Mouse (Mus musculus) olfactory bulb, adult 2 months (tissue): ENCODE data around the gene Ttc14. TPM values are rescaled to one million over a fixed set of nuclear protein-coding genes. Genes with fewer than 3 reads are reported as not detected.

Experiments
- H3K27ac ChIP-seq: fragments of 200-500 bp; 2 replicates; pipeline ENCODE4 v1.5.1; 2012; ENCODE audit warnings: low read depth, low read length; ENCODE audit not compliant: insufficient read depth
- H3K4me1 ChIP-seq: fragments of 200-500 bp; 2 replicates; pipeline ENCODE4 v1.6.1; 2012; ENCODE audit warnings: low read length; ENCODE audit not compliant: control insufficient read depth, insufficient read depth
- H3K4me3 ChIP-seq: fragments of 200-500 bp; 2 replicates; pipeline ENCODE4 v1.5.1; 2012; ENCODE audit warnings: mild to moderate bottlenecking, low read depth, low read length, moderate library complexity; ENCODE audit not compliant: insufficient read depth
- CTCF ChIP-seq: fragments of 200-500 bp; IDR thresholded peaks from 2 replicates; pipeline ENCODE4 v1.5.1; 2012; ENCODE audit warnings: low read depth, mild to moderate bottlenecking, low read length, moderate library complexity; ENCODE audit not compliant: insufficient read depth
- POLR2A ChIP-seq: fragments of 200-500 bp; IDR thresholded peaks from 2 replicates; pipeline ENCODE4 v1.6.1; 2012; ENCODE audit warnings: mild to moderate bottlenecking, low read depth, low read length, moderate library complexity; ENCODE audit not compliant: insufficient read depth
- WGBS: fragments of 180-500 bp; shearing (Covaris S2); methylation state at CpG from one replicate; pipeline ENCODE4 v1.1.7; 2018; 5-methylcytosine and 5-hydroxymethylcytosine counted together
- polyA plus RNA-seq: library from polyadenylated mRNA; stranded (reverse); fragments of >200 nt; gene quantifications from 2 replicates; pipeline ENCODE4 v1.2.4, GENCODE M21; 2012; ENCODE audit warnings: low replicate concordance; ENCODE audit not compliant: missing spikeins, insufficient read depth, insufficient read length

Ttc14 gene
- 31.3 TPM in 1 of 2 replicates, not detected in the other for polyA plus RNA-seq

GRCm38 (mm10) chr3:33799617-33800512 lies at the start of gene Ttc14:
Gene Ttc14 (plus strand): TSS chr3:33799832.
- Histone ChIP-seq H3K27ac (peak within 1 kb of the TSS; percentile 86), H3K4me1 (no peaks in the 10 kb centered on the region), H3K4me3 (peak within 1 kb of the TSS; percentile 96)
- TF ChIP-seq CTCF (peak; percentile 39; the same call in 1 of the 2 replicates), POLR2A (peak; percentile 91)
- WGBS: under 1% methylated on average over 90 of the region's 90 CpGs

DNA sequence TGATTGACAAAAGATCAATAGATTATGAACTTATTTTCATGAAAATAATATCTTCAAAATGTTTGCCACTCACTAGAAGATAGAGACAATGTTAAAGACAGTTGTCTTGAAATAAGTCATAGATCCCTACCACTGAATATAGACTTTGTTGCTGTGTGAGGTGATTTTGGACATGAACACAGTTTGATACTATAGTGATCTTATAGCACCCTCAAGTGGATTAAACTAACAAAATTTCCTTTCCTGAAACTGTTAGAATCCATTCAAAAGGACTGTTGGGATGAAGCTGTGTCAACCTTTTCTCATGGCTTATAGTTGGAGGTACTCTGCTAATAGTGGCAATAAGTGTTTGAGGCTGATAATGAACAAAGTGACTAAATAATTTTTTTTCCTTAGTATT lies 8.7 kb upstream of the Ttc14 start:
- Histone ChIP-seq H3K27ac (no peak overlapping the region), H3K4me3 (no peak overlapping the region), H3K4me1 (no peaks in the 10 kb centered on the region)
- TF ChIP-seq POLR2A (no peak), CTCF (no peak)

- peak overlapping the region; percentile 96 for H3K4me3 ChIP-seq
- no peak for TF ChIP-seq CTCF
- no peak for TF ChIP-seq POLR2A
- peak overlapping the region; percentile 51 for H3K27ac ChIP-seq
- WGBS: under 1% methylated on average over 16 of the region's 16 CpGs
- no peaks in the 10 kb centered on the region for H3K4me1 ChIP-seq
Observed at GRCm38 (mm10) chr3:33800513-33800820, 835 bp downstream of the Ttc14 start.

DNA sequence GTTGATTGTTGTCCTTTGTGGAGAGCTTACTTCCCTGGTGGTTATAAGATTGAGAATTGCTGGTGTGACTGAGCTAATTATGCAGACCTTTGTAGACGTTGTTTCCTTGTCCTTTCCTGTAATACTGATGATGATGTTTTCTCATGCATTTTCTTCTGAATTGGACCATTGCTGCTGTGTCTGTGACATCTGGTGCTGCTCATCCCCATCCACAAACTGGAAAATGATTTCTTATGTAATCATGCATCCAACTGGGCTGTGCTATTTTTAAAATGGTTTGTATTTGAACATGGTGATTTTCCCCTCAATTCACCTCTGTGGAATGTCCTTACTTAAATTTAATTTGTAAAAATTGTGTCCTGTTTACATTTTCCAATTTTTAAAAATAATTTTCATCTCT lies 7.5 kb downstream of the Ttc14 start:
- 47% methylated on average over 1 of the region's 1 CpGs for WGBS
- Histone ChIP-seq H3K4me1 (no peaks in the 10 kb centered on the region), H3K4me3 (no peak overlapping the region), H3K27ac (no peak overlapping the region)
- no peak for TF ChIP-seq POLR2A
- no peak for TF ChIP-seq CTCF

GRCm38 (mm10) chr3:33824135-33824946 lies 24.7 kb downstream of the Ttc14 start:
- TF ChIP-seq CTCF (no peak), POLR2A (no peak)
- 35% methylated on average over 9 of the region's 9 CpGs for WGBS
- H3K4me1 ChIP-seq: no peaks in the 10 kb centered on the region
- no peak overlapping the region for H3K27ac ChIP-seq
- H3K4me3 ChIP-seq: no peak overlapping the region

DNA sequence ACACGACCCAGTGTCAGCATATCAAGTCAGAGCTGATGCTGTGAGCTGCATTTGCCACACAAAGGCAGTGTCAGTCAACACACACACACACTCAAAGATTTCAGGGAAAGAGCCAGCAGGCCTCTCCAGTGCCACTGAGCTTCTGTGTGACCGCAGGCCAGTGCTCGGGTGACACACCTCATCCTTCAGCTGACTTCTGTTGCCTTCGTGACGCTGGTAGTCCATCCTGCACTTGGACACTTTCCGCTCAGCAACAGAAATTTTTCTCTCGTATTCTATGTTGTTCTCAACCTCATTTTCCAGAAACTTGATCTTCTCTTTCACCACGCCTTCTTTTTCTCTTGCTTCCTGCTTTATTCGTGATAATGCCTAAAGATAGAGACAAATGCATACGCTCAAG lies 32.7 kb downstream of the Ttc14 start:
- TF ChIP-seq CTCF (no peak), POLR2A (no peak)
- WGBS: 88% methylated on average over 10 of the region's 10 CpGs
- Histone ChIP-seq H3K4me3 (no peak overlapping the region), H3K27ac (no peak overlapping the region), H3K4me1 (no peaks in the 10 kb centered on the region)

GRCm38 (mm10) chr3:33836576-33836975 lies 36.9 kb downstream of the Ttc14 start:
- Histone ChIP-seq H3K27ac (no peak overlapping the region), H3K4me3 (no peak overlapping the region), H3K4me1 (no peaks in the 10 kb centered on the region)
- 97% methylated on average over 13 of the region's 13 CpGs for WGBS
- no peak for TF ChIP-seq POLR2A
- no peak for TF ChIP-seq CTCF

- no peak overlapping the region for H3K4me3 ChIP-seq
- H3K27ac ChIP-seq: no peak overlapping the region
- TF ChIP-seq POLR2A (no peak), CTCF (no peak)
- 87% methylated on average over 10 of the region's 10 CpGs for WGBS
- H3K4me1 ChIP-seq: peaks cover 3% of the 10 kb centered on the region; the same call in 1 of the 2 replicates
Observed at GRCm38 (mm10) chr3:33838877-33839276, 39.2 kb downstream of the Ttc14 start.

GRCm38 (mm10) chr3:33843801-33844632 lies 44.4 kb downstream of the Ttc14 start, which contains the start of gene Ccdc39:
Gene Ccdc39 (minus strand): TSS chr3:33844310.
- 2% methylated on average over 26 of the region's 26 CpGs for WGBS
- Histone ChIP-seq H3K4me1 (peaks cover 4% of the 10 kb centered on the region; the same call in 1 of the 2 replicates), H3K4me3 (peak within 1 kb of the TSS; percentile 60), H3K27ac (no peak within 1 kb of the TSS)
- TF ChIP-seq POLR2A (peak; percentile 28; the same call in 1 of the 2 replicates), CTCF (no peak)
